ENCODE assay signal across 16 mouse cellular contexts in the genomic region with DNA sequence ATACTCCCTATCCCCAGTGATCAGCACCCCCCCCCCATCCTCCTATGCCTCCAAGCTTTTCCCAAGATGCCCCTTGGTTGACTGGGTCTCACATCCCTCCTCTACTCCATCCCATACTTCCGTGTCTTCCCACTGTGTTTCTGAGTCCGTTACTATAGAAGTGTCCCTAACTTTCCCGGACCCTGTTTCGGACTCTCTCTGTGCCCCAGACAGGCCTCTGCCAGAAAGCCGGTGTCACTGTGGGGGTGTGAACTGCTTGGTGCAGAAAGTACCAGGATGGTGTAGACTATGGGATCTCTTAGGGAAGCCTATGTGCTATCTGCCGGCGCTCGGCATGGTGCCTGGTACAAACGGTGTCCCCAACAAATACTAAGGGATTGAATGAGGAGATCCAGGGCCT.
"Had no signal": no experiment of that assay in that cellular context is flagged by ENCODE, and none has a peak within 500 bp of the region (broad histone marks: within the 10 kb centered on the region; RNA-seq: fewer than 3 reads in every experiment).

No protein-coding gene starts in this region.

- H3K27me3 ChIP-seq: neural tube, embryonic 12.5 days; neural tube, embryonic 13.5 days; stomach, embryonic 15.5 days had no signal

- H3K9me3 ChIP-seq: neural tube, embryonic 12.5 days; neural tube, embryonic 13.5 days; stomach, embryonic 15.5 days had no signal

- H3K9ac ChIP-seq: neural tube, embryonic 12.5 days; neural tube, embryonic 13.5 days; stomach, embryonic 15.5 days had no signal

- H3K4me2 ChIP-seq: neural tube, embryonic 12.5 days; neural tube, embryonic 13.5 days; stomach, embryonic 15.5 days had no signal

- H3K4me3 ChIP-seq: neural tube, embryonic 12.5 days; neural tube, embryonic 13.5 days; stomach, embryonic 15.5 days had no signal

- H3K36me3 ChIP-seq: neural tube, embryonic 12.5 days; neural tube, embryonic 13.5 days; stomach, embryonic 15.5 days had no signal

- DNase-seq: retina, postnatal 1 day; right cerebral cortex, adult 18-20 months; right cerebral cortex, postnatal 14 days; right cerebral cortex, postnatal 25 days; right cerebral cortex, postnatal 4 days; spleen, adult 18-20 months; thymus, adult 18-20 months; thymus, adult 2 months; thymus, postnatal 14 days; thymus, postnatal 25 days; thymus, postnatal 36 days; thymus, postnatal 4 days had no signal

- H3K27ac ChIP-seq: neural tube, embryonic 12.5 days; neural tube, embryonic 13.5 days; stomach, embryonic 15.5 days; stomach, postnatal 0 days had no signal

- H3K4me1 ChIP-seq: stomach, embryonic 15.5 days had no signal
